9 mouse cellular contexts compared by ENCODE assay signal in genomic region chr2:129893231-129893630, GRCm38 (mm10).
A peak's percentile ranks its signal among the peaks of the same experiment; 100 is the strongest.
DNase-seq lines count a peak whose midpoint lies in the region; ATAC-seq lines count a peak whose summit lies in the region.
"Had no signal": no experiment of that assay in that cellular context is flagged by ENCODE, and none has a peak within 500 bp of the region (broad histone marks: within the 10 kb centered on the region; RNA-seq: fewer than 3 reads in every experiment).

No protein-coding gene starts in this region.

- peak; percentile 34; the same call in 1 of the 2 replicates for ATAC-seq in frontal cortex, adult (ENCODE audit: low TSS enrichment)
- peak; percentile 80 for ATAC-seq in megakaryocyte, adult 5-6 weeks (ENCODE audit: poor library complexity, severe bottlenecking)
- no peak for ATAC-seq in cerebellum, adult (ENCODE audit: insufficient number of reproducible peaks, low FRiP score, low TSS enrichment)

- no peak for DNase-seq in frontal cortex, postnatal 25 days (ENCODE audit: low spot score in 2 of 2)
- peak; percentile 55 to 59 for DNase-seq in left cerebral cortex, postnatal 25 days (ENCODE audit: low spot score in 2 of 2)
- no peak for DNase-seq in left cerebral cortex, adult 18-20 months (ENCODE audit: low spot score in 2 of 2)
- peak; percentile 54 to 62 for DNase-seq in heart, adult 9 months (ENCODE audit: low spot score in 2 of 2)
- DNase-seq in thymus, postnatal 4 days = no peak
- DNase-seq: thymus, postnatal 25 days had no signal

- intact Hi-C loops in left cerebral cortex, postnatal 25 days (cut with DNase I) = loop anchor here (5.0 kb wide), 1 partner anchor 349 kb away; no protein-coding TSS in a partner anchor

Comparison
In these comparisons a context has a peak if more than half of its experiments do, and no peak if none do; other contexts are left out.
1. DNase-seq: peak in left cerebral cortex, postnatal 25 days (2 of 2) and heart, adult 9 months (2 of 2); none in frontal cortex, postnatal 25 days (0 of 2), left cerebral cortex, adult 18-20 months (0 of 2) and thymus, postnatal 4 days (single experiment).